Mouse (Mus musculus) testis, adult 2 months (tissue): ENCODE measurements at regions not wholly inside any gene's neighbourhood (a gene's known extent, or its start where the extent isn't known, plus 50 kb on each side); places are given as distances from the start of the nearest gene placed in this dataset.

ENCODE experiments used
- H3K27ac ChIP-seq: fragments of 200-500 bp; 2 replicates; pipeline ENCODE4 v1.5.1; 2012; ENCODE audit warnings: low read depth, low read length; ENCODE audit not compliant: control insufficient read depth, insufficient read depth
- H3K27me3 ChIP-seq: fragments of 200-500 bp; 2 replicates; pipeline ENCODE4 v1.6.1; 2012; ENCODE audit warnings: mild to moderate bottlenecking, low read length, moderate library complexity; ENCODE audit not compliant: control insufficient read depth, insufficient read depth
- H3K36me3 ChIP-seq: fragments of 200-500 bp; 2 replicates; pipeline ENCODE4 v1.6.1; 2012; ENCODE audit warnings: mild to moderate bottlenecking, low read length; ENCODE audit not compliant: control insufficient read depth, insufficient read depth
- H3K4me1 ChIP-seq: fragments of 200-500 bp; 2 replicates; pipeline ENCODE4 v1.6.1; 2012; ENCODE audit warnings: low read length; ENCODE audit not compliant: control insufficient read depth, insufficient read depth
- H3K4me3 ChIP-seq: fragments of 200-500 bp; 2 replicates; pipeline ENCODE4 v1.5.1; 2012; ENCODE audit warnings: low read depth, mild to moderate bottlenecking, low read length, moderate library complexity, mixed read lengths; ENCODE audit not compliant: control insufficient read depth
- CTCF ChIP-seq: fragments of 200-500 bp; IDR thresholded peaks from 2 replicates; pipeline ENCODE4 v1.5.1; 2012; ENCODE audit warnings: low read depth, mild to moderate bottlenecking, inconsistent platforms, low read length, moderate library complexity; ENCODE audit not compliant: control insufficient read depth, insufficient read depth, insufficient replicate concordance
- POLR2A ChIP-seq: fragments of 200-500 bp; IDR thresholded peaks from 2 replicates; pipeline ENCODE4 v1.6.1; 2012; ENCODE audit warnings: low read depth, mild to moderate bottlenecking, inconsistent platforms, low read length, moderate library complexity; ENCODE audit not compliant: control insufficient read depth

DNA sequence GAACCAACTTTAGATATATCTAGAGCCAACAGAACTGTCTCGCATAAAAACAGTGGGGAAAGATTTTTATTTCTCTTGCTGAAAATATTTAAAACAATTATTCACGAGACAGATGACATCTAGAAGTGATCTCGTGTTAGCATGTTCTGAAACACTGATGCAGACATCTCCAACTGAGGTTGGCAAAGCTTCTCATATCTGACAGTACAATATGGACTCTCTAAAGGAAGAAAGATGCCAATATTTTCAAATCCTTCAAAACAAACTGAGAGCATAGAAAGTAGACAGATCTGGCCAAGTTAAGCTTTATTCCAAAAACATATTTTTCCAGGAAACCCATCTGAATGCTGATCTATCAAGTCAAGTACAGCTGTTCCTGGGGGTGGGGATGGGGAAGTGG, 221.5 kb upstream of the Erbb4 start:
- Histone ChIP-seq H3K36me3 (no peaks in the 10 kb centered on the region), H3K27ac (no peak overlapping the region), H3K27me3 (no peaks in the 10 kb centered on the region), H3K4me3 (no peak overlapping the region), H3K4me1 (no peaks in the 10 kb centered on the region)
- TF ChIP-seq POLR2A (no peak), CTCF (no peak)

DNA sequence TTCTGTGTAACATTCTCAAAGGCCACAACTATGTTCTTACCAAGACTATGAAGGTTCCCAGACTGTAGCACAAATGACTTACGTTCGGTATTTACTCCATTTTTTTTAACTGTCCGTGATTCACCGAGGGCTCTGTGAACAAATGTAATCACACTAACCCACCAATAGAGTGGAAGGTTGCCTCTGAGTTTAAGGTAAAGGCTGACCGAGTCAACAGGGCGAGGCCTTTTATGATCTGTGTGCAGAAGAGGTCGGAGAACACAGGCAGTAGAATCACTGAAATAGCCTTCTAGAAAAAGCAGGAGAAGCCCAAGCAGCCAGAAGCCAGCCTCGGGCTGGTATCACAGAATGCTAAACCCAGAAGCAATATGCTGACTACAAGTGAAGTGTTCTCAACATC, 218.9 kb upstream of the Erbb4 start:
- no peak for TF ChIP-seq POLR2A
- TF ChIP-seq CTCF, result no peak
- Histone ChIP-seq H3K36me3 (no peaks in the 10 kb centered on the region), H3K27me3 (no peaks in the 10 kb centered on the region), H3K4me3 (no peak overlapping the region), H3K27ac (no peak overlapping the region), H3K4me1 (no peaks in the 10 kb centered on the region)

DNA sequence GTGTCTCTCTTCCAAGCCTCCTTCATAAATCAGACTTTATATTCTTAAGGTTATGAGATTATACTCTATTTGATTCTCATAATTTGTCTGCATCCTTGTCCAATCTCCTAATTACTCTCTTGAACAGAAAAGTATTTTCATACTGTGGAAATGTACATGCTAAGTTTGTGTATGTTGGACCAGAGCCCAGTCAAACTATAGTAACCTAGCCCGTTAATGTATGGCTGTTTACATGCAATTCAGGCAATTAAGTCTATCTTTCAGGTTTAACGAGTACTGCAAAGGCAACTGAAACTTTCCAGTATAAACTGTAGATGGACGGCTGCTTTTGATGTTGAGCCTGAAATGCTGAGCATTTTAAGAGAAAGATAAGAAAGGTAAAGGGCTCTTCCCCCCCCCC, 211.7 kb upstream of the Erbb4 start:
- no peak overlapping the region for H3K27ac ChIP-seq
- H3K4me1 ChIP-seq, result no peaks in the 10 kb centered on the region
- H3K36me3 ChIP-seq, result no peaks in the 10 kb centered on the region
- no peaks in the 10 kb centered on the region for H3K27me3 ChIP-seq
- H3K4me3 ChIP-seq, result no peak overlapping the region
- TF ChIP-seq POLR2A, result no peak
- no peak for TF ChIP-seq CTCF

DNA sequence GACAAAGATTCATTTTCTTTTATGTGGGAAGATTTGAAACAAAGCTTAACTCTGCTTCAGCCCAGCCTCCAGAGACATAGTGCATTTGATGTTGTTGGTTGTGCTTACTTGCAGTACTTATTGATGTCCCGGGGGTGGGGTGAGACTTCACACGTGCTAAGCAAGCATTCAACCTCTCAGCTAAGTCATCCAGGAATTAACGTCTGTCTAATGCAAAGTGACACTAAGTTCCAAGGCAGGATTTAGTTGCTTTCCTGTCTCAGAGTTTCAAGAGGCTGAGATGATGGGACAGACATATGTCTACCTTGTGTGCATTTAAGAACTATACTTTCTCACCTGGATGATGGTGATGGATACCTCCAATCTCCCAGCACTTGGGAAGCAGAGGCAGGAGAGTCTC, 189.0 kb upstream of the Erbb4 start:
- no peak overlapping the region for H3K27ac ChIP-seq
- H3K36me3 ChIP-seq, result no peaks in the 10 kb centered on the region
- TF ChIP-seq CTCF (no peak), POLR2A (no peak)
- H3K4me3 ChIP-seq, result no peak overlapping the region
- no peaks in the 10 kb centered on the region for H3K4me1 ChIP-seq
- no peaks in the 10 kb centered on the region for H3K27me3 ChIP-seq

DNA sequence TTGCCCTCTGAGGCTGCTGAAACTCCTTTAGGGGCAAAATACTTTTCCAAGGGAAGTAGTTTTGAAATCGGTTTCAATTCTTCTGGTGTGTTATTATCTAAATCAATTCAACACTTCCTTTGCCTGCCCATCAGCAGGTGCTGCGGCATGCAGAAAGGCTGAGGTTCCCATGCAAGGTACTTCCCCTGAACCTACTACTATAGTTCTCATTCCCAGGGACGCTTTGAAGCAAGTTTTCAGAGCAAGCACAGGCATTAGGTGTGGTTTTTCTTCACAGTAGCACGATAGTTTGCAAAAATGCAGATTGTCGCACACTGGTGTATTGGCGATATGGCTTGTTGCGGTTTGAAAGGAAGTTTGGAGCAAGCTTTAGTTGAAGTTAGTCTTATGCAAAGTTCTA, 183.5 kb upstream of the Erbb4 start:
- Histone ChIP-seq H3K4me3 (no peak overlapping the region), H3K36me3 (no peaks in the 10 kb centered on the region), H3K27me3 (no peaks in the 10 kb centered on the region), H3K27ac (no peak overlapping the region), H3K4me1 (no peaks in the 10 kb centered on the region)
- no peak for TF ChIP-seq POLR2A

DNA sequence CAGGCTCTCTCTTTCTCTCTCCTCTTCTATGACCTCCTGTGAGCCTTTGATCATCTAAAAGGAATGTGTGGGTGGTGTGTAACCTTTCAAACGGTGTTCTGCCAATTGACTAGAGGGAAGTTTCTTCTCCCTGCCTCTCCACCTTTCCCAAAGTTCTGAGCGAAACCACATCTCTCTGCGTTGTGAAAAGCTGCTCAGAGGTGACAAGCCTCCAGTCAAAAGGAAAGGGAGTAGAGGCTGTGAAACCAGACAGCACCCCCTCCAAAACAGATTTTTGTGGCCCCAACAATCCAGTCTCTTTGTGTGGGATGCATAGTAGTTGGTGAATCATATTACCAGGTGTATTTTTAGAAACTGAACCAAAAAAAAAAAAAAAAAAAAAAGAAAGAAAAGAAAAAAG, 178.5 kb upstream of the Erbb4 start:
- TF ChIP-seq POLR2A, result no peak
- Histone ChIP-seq H3K4me1 (no peaks in the 10 kb centered on the region), H3K4me3 (no peak overlapping the region), H3K36me3 (no peaks in the 10 kb centered on the region), H3K27ac (no peak overlapping the region), H3K27me3 (no peaks in the 10 kb centered on the region)

DNA sequence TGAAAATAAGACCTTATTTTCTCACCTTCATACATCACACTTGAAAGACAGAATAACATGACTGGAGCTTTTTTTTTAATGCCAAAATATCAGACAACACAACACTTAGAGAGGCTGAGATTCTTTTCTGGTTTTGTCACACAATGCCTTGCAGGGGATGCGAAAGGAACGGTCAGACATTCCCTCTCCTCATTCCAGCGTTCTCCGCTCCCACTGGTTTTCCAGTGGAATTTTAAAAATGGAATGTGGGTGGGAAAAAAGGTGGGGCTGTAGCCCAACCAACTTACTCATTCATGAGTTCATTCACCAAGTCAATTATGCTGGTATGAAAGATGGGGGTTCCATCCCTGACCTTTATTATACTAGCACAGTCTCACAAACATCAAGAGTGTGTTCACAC, 169.6 kb upstream of the Erbb4 start:
- no peak overlapping the region for H3K4me3 ChIP-seq
- H3K4me1 ChIP-seq, result no peaks in the 10 kb centered on the region
- H3K27me3 ChIP-seq, result no peaks in the 10 kb centered on the region
- H3K36me3 ChIP-seq, result no peaks in the 10 kb centered on the region
- H3K27ac ChIP-seq, result no peak overlapping the region
- no peak for TF ChIP-seq POLR2A
- no peak for TF ChIP-seq CTCF

DNA sequence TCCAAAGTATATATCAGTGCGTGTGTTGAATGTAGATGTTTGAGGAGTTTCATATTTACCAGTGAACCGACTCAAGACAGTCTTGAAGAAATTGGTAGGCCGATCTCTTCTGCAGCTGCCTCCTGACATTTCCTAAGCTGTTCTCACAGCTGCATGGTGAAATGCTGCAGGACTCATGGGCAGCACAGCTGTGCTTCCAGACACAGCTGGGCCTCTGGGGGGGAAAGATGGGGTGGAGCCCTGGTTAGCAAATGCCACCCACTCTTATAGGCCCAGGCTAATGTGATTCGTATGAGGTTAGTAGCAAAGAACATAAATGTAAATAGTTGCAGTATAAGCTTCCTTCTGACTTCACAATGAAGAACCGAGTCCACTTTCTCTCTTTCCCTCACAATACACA, 139.8 kb upstream of the Erbb4 start:
- Histone ChIP-seq H3K27me3 (no peaks in the 10 kb centered on the region), H3K27ac (no peak overlapping the region), H3K4me1 (no peaks in the 10 kb centered on the region), H3K4me3 (no peak overlapping the region), H3K36me3 (no peaks in the 10 kb centered on the region)
- TF ChIP-seq CTCF (no peak), POLR2A (no peak)
